Mouse (Mus musculus) brown adipose tissue, adult 24 weeks (tissue): ENCODE measurements around the gene Kcnh2. TPM values are rescaled to one million over a fixed set of nuclear protein-coding genes. Genes with fewer than 3 reads are reported as not detected.

Experiments used
- H3K27ac ChIP-seq: fragments of 200-500 bp; replicated peaks from 2 replicates; pipeline ENCODE4 v1.5.1; 2012; ENCODE audit warnings: low read depth, mild to moderate bottlenecking, low read length
- H3K4me1 ChIP-seq: fragments of 200-500 bp; 2 replicates; pipeline ENCODE4 v1.6.1; 2012; ENCODE audit warnings: low read length, mixed read lengths; ENCODE audit not compliant: control insufficient read depth, insufficient read depth, insufficient read length
- H3K4me3 ChIP-seq: fragments of 200-500 bp; 2 replicates; pipeline ENCODE4 v1.5.1; 2012; ENCODE audit warnings: low read depth, mild to moderate bottlenecking, low read length, moderate library complexity; ENCODE audit not compliant: insufficient read depth
- polyA plus RNA-seq: library from polyadenylated mRNA; stranded (reverse); fragments of >200 nt; gene quantifications from 2 replicates; pipeline ENCODE4 v1.2.4, GENCODE M21; 2012; ENCODE audit not compliant: missing spikeins, insufficient read depth, insufficient read length

The Kcnh2 gene
- polyA plus RNA-seq, 1 experiment = 1.4 TPM

GRCm38 (mm10) chr5:24280523-24280922 is 70.9 kb downstream of the Kcnh2 start:
- no peaks in the 10 kb centered on the region for H3K4me1 ChIP-seq
- no peak overlapping the region for H3K27ac ChIP-seq

DNA sequence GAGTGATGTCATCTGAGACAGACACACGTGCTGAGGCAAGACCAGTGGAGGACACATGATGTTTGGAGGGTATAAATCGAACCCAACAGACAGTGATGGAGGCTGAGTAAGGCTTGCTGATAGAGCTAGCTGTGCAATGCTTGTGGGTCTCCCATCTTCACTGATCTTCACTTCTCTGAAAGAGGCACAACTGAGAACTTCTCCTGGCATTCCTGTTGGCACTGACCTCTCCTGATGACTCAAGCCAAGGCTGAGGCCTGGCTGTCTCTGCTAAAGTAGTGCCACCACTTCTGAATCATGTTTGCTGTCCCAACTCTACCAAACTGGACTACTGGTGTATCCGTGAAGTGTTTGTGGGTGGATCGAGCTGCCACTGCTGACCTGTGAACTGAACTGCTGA is 71.9 kb downstream of the Kcnh2 start:
- Histone ChIP-seq H3K4me3 (no peak overlapping the region), H3K27ac (no peak overlapping the region), H3K4me1 (no peaks in the 10 kb centered on the region)

More at GRCm38 (mm10) chr5:24280523-24280922, 70.9 kb downstream of the Kcnh2 start:
- H3K4me3 ChIP-seq = no peak overlapping the region

- Histone ChIP-seq H3K27ac (no peak overlapping the region), H3K4me3 (no peak overlapping the region), H3K4me1 (no peaks in the 10 kb centered on the region)
Observed at GRCm38 (mm10) chr5:24278206-24278605, 73.2 kb downstream of the Kcnh2 start.

DNA sequence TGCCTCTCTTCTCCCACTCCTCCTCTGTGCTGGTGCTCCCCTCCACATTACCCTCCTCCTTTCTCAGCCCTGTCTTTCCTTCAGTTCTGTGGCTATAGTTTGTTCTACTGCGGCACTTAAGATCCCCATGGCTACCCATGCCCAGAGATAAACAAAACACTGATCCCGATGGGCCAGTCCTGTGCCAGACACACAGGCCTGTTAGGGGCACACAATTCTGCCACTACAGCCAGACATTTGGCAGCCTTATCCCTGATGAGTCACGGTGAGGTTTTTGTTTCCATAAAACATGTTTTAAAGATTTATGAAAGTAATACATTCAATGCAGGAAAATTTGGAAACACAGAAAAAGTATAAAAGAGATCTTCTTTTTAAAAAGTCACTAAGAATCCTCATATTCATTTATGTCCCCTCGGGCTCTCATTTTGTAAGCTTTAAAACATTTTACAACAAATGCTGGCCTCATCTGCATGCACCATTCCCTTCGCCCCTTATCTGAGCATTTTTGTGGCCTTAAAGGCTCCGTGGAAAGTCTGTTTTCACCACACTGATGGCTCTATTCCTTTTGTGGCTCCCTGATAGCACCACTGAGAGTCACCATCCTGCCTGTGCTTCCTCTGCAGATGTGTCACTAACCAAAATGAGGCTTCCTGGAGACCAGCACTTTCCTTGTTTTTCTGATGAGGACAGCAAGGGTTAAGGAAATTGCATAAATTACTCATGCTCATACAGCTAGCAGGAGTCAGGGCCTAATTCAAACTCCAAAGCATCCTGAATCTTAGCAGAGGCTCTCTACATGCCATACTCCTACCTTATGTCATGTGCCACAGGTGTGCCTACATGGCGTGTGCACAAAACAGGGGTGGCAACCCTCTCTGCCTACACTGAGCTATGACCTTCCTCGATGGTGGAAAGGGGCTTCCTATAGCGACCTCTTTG is 77.5 kb downstream of the Kcnh2 start:
- Histone ChIP-seq H3K27ac (no peak overlapping the region), H3K4me3 (no peak overlapping the region), H3K4me1 (no peaks in the 10 kb centered on the region)

DNA sequence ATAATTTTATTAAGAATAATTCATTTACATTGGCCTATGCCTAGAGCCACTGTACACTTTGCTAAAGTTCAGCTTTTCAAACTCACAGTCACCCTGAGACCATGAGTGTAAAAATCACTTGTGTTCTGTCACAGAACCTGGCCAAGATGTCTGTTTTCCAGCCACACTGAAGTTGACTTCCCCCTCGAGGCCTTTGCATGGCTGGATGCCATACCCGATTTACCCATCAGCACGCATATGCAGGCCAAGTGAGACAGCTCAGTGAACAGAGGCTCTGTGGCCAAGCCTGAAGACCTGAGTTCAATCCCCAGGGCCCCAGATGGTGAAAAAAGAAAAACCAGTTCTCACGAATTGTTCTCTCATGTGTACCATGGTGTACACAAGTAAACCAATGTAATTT is 80.5 kb downstream of the Kcnh2 start:
- H3K27ac ChIP-seq = no peak overlapping the region
- H3K4me3 ChIP-seq = no peak overlapping the region
- no peaks in the 10 kb centered on the region for H3K4me1 ChIP-seq

Other genes with a start within 250 kb of the Kcnh2 start
- gene Nupl2, start 186.6 kb downstream of the Kcnh2 start, polyA plus RNA-seq = 4.1 and 5.3 TPM in 2 replicates
- 10.2 and 11.2 TPM in 2 replicates for gene Nos3, start 13.2 kb upstream of the Kcnh2 start, polyA plus RNA-seq
- gene Atg9b, start 40.5 kb upstream of the Kcnh2 start, polyA plus RNA-seq = 5.8 and 6.2 TPM in 2 replicates
- gene Abcb8, start 42.1 kb upstream of the Kcnh2 start, polyA plus RNA-seq = 107 and 122 TPM in 2 replicates
- gene Asic3, start 61.8 kb upstream of the Kcnh2 start, polyA plus RNA-seq = not detected in 2 replicates
- 51.3 and 56.7 TPM in 2 replicates for gene Cdk5, start 71.9 kb upstream of the Kcnh2 start, polyA plus RNA-seq
- 8.2 and 14.9 TPM in 2 replicates for gene Slc4a2, start 72.2 kb upstream of the Kcnh2 start, polyA plus RNA-seq
- gene Fastk, start 93.7 kb upstream of the Kcnh2 start, polyA plus RNA-seq = 148 and 188 TPM in 2 replicates
- gene Tmub1, start 96.2 kb upstream of the Kcnh2 start, polyA plus RNA-seq = 3.8 and 11.7 TPM in 2 replicates
- gene Agap3, start 100.6 kb upstream of the Kcnh2 start, polyA plus RNA-seq = 17.2 and 23.2 TPM in 2 replicates
- gene Gbx1, start 175.6 kb upstream of the Kcnh2 start, polyA plus RNA-seq = not detected in 2 replicates
- gene Asb10, start 189.4 kb upstream of the Kcnh2 start, polyA plus RNA-seq = 0.59 and 0.67 TPM in 2 replicates
- not detected in 2 replicates for gene 4931409K22Rik, start 205.2 kb upstream of the Kcnh2 start, polyA plus RNA-seq
- gene Abcf2, start 225.9 kb upstream of the Kcnh2 start, polyA plus RNA-seq = 27.8 and 32.1 TPM in 2 replicates
- gene Chpf2, start 235.1 kb upstream of the Kcnh2 start, polyA plus RNA-seq = 5.8 and 10.2 TPM in 2 replicates